Mouse (Mus musculus) lung, embryonic 16.5 days (tissue): ENCODE results near the gene Pacs1. TPM values are rescaled to one million over a fixed set of nuclear protein-coding genes. Genes with fewer than 3 reads are reported as not detected.
"Not testable (repeated sequence)": the region's sequence is repeated elsewhere in the genome, so short reads cannot be mapped to it uniquely, and the experiment has no call there.

Source experiments
- ATAC-seq: fragments of 200-750 bp; cut with Nextera tagmentation; 2 replicates; pipeline ENCODE4 v1.8.0; 2017; ENCODE audit warnings: low read depth, mild to moderate bottlenecking, moderate library complexity
- H3K27ac ChIP-seq: fragments of 300-500 bp; sonication (generic); 2 replicates; pipeline ENCODE4 v1.5.1; 2014; ENCODE audit warnings: mild to moderate bottlenecking, control low read depth, low read length
- H3K27me3 ChIP-seq: fragments of 300-500 bp; sonication (generic); 2 replicates; pipeline ENCODE4 v1.6.1; 2014; ENCODE audit warnings: low read depth, low read length, mixed read lengths; ENCODE audit not compliant: control insufficient read depth, insufficient read depth
- H3K36me3 ChIP-seq: fragments of 300-500 bp; sonication (generic); 2 replicates; pipeline ENCODE4 v1.6.1; 2014; ENCODE audit warnings: low read length; ENCODE audit not compliant: control insufficient read depth, insufficient read depth
- H3K4me1 ChIP-seq: fragments of 300-500 bp; sonication (generic); replicated peaks from 2 replicates; pipeline ENCODE4 v1.6.1; 2014; ENCODE audit warnings: low read length, mixed read lengths; ENCODE audit not compliant: control insufficient read depth, insufficient read depth
- H3K4me2 ChIP-seq: fragments of 300-500 bp; sonication (generic); 2 replicates; pipeline ENCODE4 v1.6.1; 2014; ENCODE audit warnings: low read depth, low read length, control low read depth
- H3K4me3 ChIP-seq: fragments of 300-500 bp; sonication (generic); 2 replicates; pipeline ENCODE4 v1.5.1; 2014; ENCODE audit warnings: mild to moderate bottlenecking, low read length, control low read depth
- H3K9ac ChIP-seq: fragments of 300-500 bp; sonication (generic); 2 replicates; pipeline ENCODE4 v1.6.1; 2014; ENCODE audit warnings: low read length, control low read depth
- H3K9me3 ChIP-seq: fragments of 300-500 bp; sonication (generic); 2 replicates; pipeline ENCODE4 v1.6.1; 2016; ENCODE audit warnings: low read length; ENCODE audit not compliant: control insufficient read depth
- WGBS: fragments of 180-500 bp; shearing (Covaris S2); extraction: QIAGEN DNeasy Blood & Tissue Kit; methylation state at CpG from one replicate; pipeline ENCODE4 v1.1.7; 2014; 5-methylcytosine and 5-hydroxymethylcytosine counted together
- polyA plus RNA-seq: library from polyadenylated mRNA; unstranded; fragments of >200 nt; fragmentation: Nextera tagmentation; extraction: Ambion mirVana; gene quantifications from 2 replicates; pipeline ENCODE4 v1.2.1, GENCODE M21; 2015

Gene Pacs1
- polyA plus RNA-seq, 1 experiment from 2014 or later, result 21.0 TPM

GRCm38 (mm10) chr19:5224624-5225023, 48.3 kb downstream of the Pacs1 start:
- Histone ChIP-seq H3K4me2 (no peak overlapping the region), H3K27me3 (no peaks in the 10 kb centered on the region), H3K36me3 (no peaks in the 10 kb centered on the region), H3K9me3 (no peaks in the 10 kb centered on the region), H3K27ac (no peak overlapping the region), H3K4me3 (no peak overlapping the region), H3K9ac (no peak overlapping the region), H3K4me1 (no peaks in the 10 kb centered on the region)
- ATAC-seq, result no peak
- WGBS, result 53% methylated on average over 2 of the region's 2 CpGs

- Histone ChIP-seq H3K27me3 (no peaks in the 10 kb centered on the region), H3K4me1 (no peaks in the 10 kb centered on the region), H3K4me3 (no peak overlapping the region), H3K27ac (no peak overlapping the region), H3K9me3 (no peaks in the 10 kb centered on the region), H3K4me2 (no peak overlapping the region), H3K36me3 (no peaks in the 10 kb centered on the region), H3K9ac (no peak overlapping the region)
- WGBS, result 77% methylated on average over 4 of the region's 4 CpGs
- no peak for ATAC-seq
Observed at GRCm38 (mm10) chr19:5224077-5224476, 48.8 kb downstream of the Pacs1 start.

GRCm38 (mm10) chr19:5221926-5222325, 51.0 kb downstream of the Pacs1 start:
- Histone ChIP-seq H3K9me3 (no peaks in the 10 kb centered on the region), H3K36me3 (no peaks in the 10 kb centered on the region), H3K4me3 (no peak overlapping the region), H3K9ac (no peak overlapping the region), H3K4me1 (no peaks in the 10 kb centered on the region), H3K27ac (no peak overlapping the region), H3K4me2 (no peak overlapping the region), H3K27me3 (no peaks in the 10 kb centered on the region)
- no peak for ATAC-seq
- 48% methylated on average over 2 of the region's 2 CpGs for WGBS

DNA sequence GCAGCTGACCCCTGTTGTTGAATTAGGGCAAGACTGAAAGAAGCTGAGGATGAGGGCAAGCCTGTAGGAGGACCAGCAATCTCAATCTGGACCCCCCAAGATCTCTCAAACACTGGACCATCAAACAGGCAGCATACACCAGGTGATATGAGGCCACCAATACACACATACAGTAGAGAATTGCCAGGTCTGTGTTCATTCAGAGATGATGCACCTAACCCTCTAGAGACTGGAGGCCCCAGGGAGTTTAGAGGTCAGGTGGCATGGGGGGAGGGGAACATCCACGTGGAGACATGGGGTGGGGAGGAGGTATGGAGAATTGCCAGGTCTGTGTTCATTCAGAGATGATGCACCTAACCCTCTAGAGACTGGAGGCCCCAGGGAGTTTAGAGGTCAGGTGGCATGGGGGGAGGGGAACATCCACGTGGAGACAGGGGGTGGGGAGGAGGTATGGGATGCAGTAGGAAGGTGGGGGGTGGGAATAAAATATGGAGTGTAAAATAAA, 51.6 kb downstream of the Pacs1 start:
- H3K9me3 ChIP-seq, ATAC-seq, H3K36me3 ChIP-seq, H3K9ac ChIP-seq, H3K27ac ChIP-seq, H3K27me3 ChIP-seq, H3K4me2 ChIP-seq, H3K4me3 ChIP-seq, H3K4me1 ChIP-seq: not testable (repeated sequence)
- 31% methylated on average over 2 of the region's 2 CpGs for WGBS

DNA sequence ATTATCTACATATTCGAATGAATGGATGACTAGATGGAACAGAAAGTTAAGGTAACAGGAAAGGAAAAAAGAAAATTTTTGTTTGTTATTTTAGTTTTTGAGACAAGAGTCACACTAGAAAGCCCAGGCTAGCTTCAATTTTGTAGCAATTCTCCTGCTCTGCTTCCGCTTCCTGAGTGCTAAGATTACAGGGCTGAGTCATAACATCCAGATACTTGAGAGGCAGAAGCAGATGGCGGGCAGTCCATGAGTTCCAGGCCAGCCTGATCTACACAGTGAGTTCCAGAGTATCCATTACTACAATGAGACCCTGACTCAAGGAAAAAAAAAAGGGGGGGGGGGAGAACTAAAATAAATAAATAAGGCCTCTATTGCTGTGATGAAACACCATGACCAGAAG, 52.5 kb downstream of the Pacs1 start:
- no peaks in the 10 kb centered on the region for H3K27me3 ChIP-seq
- H3K4me3 ChIP-seq, result no peak overlapping the region
- H3K4me1 ChIP-seq, result no peaks in the 10 kb centered on the region
- H3K9ac ChIP-seq, result no peak overlapping the region
- no peaks in the 10 kb centered on the region for H3K9me3 ChIP-seq
- H3K27ac ChIP-seq, result no peak overlapping the region
- no peak overlapping the region for H3K4me2 ChIP-seq
- 76% methylated on average over 3 of the region's 3 CpGs for WGBS
- H3K36me3 ChIP-seq, result no peaks in the 10 kb centered on the region
- no peak for ATAC-seq

DNA sequence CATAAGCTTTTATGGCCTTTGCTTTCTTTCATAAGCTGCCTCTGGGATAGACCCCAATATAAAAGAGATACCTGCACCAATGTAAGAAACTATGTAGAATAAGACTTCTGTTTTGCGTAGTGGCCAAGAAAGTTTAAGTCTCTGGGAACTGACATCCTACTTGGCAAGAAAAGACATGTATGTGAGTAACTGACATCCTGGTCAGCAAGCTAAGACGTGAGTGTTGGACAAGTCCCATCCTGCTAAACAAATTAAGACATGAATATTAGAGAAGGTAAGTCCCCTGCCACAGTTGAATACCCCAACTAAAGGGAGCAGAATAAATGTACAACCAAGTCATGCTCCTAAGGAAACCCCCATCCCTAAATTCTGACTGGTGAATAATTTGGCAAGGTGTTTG, 71.2 kb downstream of the Pacs1 start:
- no peaks in the 10 kb centered on the region for H3K9me3 ChIP-seq
- no peak overlapping the region for H3K4me2 ChIP-seq
- 80% methylated on average over 2 of the region's 2 CpGs for WGBS
- no peaks in the 10 kb centered on the region for H3K36me3 ChIP-seq
- ATAC-seq, result no peak
- H3K9ac ChIP-seq, result no peak overlapping the region
- no peaks in the 10 kb centered on the region for H3K4me1 ChIP-seq
- H3K27me3 ChIP-seq, result no peaks in the 10 kb centered on the region
- H3K27ac ChIP-seq, result no peak overlapping the region
- no peak overlapping the region for H3K4me3 ChIP-seq

- not testable (repeated sequence) for H3K27me3 ChIP-seq, ATAC-seq, H3K4me3 ChIP-seq, H3K36me3 ChIP-seq, H3K27ac ChIP-seq, H3K9me3 ChIP-seq, H3K9ac ChIP-seq, H3K4me2 ChIP-seq, H3K4me1 ChIP-seq
- WGBS, result 90% methylated on average over 4 of the region's 4 CpGs
Observed at GRCm38 (mm10) chr19:5200617-5201016, 72.3 kb downstream of the Pacs1 start.

- no peak overlapping the region for H3K27ac ChIP-seq
- H3K9ac ChIP-seq, result no peak overlapping the region
- no peaks in the 10 kb centered on the region for H3K36me3 ChIP-seq
- no peak overlapping the region for H3K4me2 ChIP-seq
- no peaks in the 10 kb centered on the region for H3K27me3 ChIP-seq
- no peak for ATAC-seq
- no peaks in the 10 kb centered on the region for H3K9me3 ChIP-seq
- no peak overlapping the region for H3K4me3 ChIP-seq
- no peaks in the 10 kb centered on the region for H3K4me1 ChIP-seq
- WGBS, result 55% methylated on average over 3 of the region's 3 CpGs
Observed at GRCm38 (mm10) chr19:5198553-5198952, 74.4 kb downstream of the Pacs1 start.

DNA sequence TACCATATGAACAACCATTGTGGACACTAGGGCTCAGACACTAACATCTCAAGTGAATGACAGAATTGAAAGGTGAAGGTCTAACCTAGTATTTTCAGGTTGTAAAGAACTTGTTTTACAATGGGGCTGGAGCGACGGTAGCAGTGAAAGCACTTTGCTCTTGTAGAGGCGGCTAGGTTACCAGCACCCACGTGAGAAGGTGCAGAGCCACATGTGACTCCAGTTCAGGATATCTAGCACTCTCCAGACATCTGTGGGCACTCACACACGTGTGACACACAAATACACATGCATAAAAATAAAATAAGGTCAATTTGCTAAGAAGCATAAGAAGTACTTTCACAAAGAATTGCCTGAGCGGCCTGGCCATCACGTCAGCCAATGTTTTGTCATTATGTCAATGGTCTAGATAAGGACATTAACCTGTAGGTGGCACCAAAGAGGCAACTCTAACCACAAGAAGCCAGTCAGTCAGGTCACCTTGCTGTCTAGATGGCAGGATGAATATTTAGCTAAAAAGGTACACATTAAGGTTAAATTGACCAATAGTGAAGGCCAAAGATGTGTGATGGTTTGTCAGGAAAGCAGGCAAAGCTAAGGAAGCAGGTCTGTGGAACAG, 77.4 kb downstream of the Pacs1 start:
- no peak overlapping the region for H3K9ac ChIP-seq
- no peaks in the 10 kb centered on the region for H3K9me3 ChIP-seq
- ATAC-seq, result no peak
- H3K4me3 ChIP-seq, result no peak overlapping the region
- H3K4me1 ChIP-seq, result no peaks in the 10 kb centered on the region
- H3K27ac ChIP-seq, result no peak overlapping the region
- no peak overlapping the region for H3K4me2 ChIP-seq
- H3K27me3 ChIP-seq, result no peaks in the 10 kb centered on the region
- WGBS, result 55% methylated on average over 7 of the region's 7 CpGs
- H3K36me3 ChIP-seq, result no peaks in the 10 kb centered on the region

DNA sequence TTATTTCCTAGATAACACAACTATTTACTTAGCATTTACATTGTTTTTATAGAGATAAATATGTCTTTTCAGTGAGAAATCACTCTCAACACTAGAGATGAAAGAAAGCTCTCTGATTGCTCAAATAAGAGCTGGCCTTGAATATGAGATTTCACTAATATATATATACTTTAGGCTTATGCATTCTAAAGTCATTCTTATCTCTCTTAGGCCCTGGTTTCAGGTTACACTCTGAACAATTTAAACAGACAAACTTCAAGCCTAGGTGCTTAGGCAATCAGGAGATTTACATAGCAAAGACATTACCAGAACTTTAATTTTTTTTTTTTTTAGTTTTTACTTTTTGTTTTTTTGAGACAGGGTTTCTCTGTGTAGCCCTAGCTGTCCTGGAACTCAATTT, 80.5 kb downstream of the Pacs1 start:
- no peak overlapping the region for H3K9ac ChIP-seq
- no peak overlapping the region for H3K4me2 ChIP-seq
- no peak overlapping the region for H3K4me3 ChIP-seq
- no peaks in the 10 kb centered on the region for H3K36me3 ChIP-seq
- no peak overlapping the region for H3K27ac ChIP-seq
- no peak for ATAC-seq
- H3K4me1 ChIP-seq, result no peaks in the 10 kb centered on the region
- H3K27me3 ChIP-seq, result no peaks in the 10 kb centered on the region
- no peaks in the 10 kb centered on the region for H3K9me3 ChIP-seq
